Mouse (Mus musculus) mouse embryonic stem cell (cell line): Measurements from ENCODE around the gene Parp9.
"Not testable (repeated sequence)": the region's sequence is repeated elsewhere in the genome, so short reads cannot be mapped to it uniquely, and the experiment has no call there.

Experiments used
- in situ Hi-C, 2 experiments: fragments of 300-500 bp; cut with MboI; formaldehyde crosslinking; loops; 1 replicate in 1 of 2; 3 replicates in 1 of 2; pipeline ENCODE4 v1.14.3; 2019 to 2020; ENCODE audit warnings: low sequenced_read_pairs in 2 of 2, low pct_unique_long_range_greater_than_20kb in 1 of 2, mixed read lengths in 1 of 2; ENCODE audit not compliant: unreplicated experiment in 1 of 2

Gene Parp9

GRCm38 (mm10) chr16:35982902-35983516, 44.7 kb downstream of the Parp9 start:
- in situ Hi-C loops: no loop called here

GRCm38 (mm10) chr16:35983517-35984101, 45.3 kb downstream of the Parp9 start:
- in situ Hi-C loops: no loop called here

- in situ Hi-C loops: no loop called here
Measured at GRCm38 (mm10) chr16:35984471-35984870, 46.2 kb downstream of the Parp9 start.

- in situ Hi-C loops: no loop called here
Measured at GRCm38 (mm10) chr16:35987930-35988329, 49.7 kb downstream of the Parp9 start.

GRCm38 (mm10) chr16:35992391-35992790, 54.1 kb downstream of the Parp9 start:
- in situ Hi-C loops: no loop called here

GRCm38 (mm10) chr16:35993316-35993715, 55.0 kb downstream of the Parp9 start:
- in situ Hi-C loops: no loop called here

- in situ Hi-C loops: not testable (repeated sequence)
Measured at GRCm38 (mm10) chr16:35998852-35999251, 60.6 kb downstream of the Parp9 start.

- in situ Hi-C loops: no loop called here
Measured at GRCm38 (mm10) chr16:36008396-36008795, 70.1 kb downstream of the Parp9 start.

- in situ Hi-C loops: no loop called here
Measured at GRCm38 (mm10) chr16:36016335-36016734, 78.1 kb downstream of the Parp9 start.
